Mouse (Mus musculus) liver, embryonic 16.5 days (tissue): Measurements from ENCODE around the gene Gpam. TPM values are rescaled to one million over a fixed set of nuclear protein-coding genes. Genes with fewer than 3 reads are reported as not detected.
A peak's percentile ranks its signal among the peaks of the same experiment; 100 is the strongest.

Experiments used
- ATAC-seq: fragments of 200-750 bp; cut with Nextera tagmentation; 2 replicates; pipeline ENCODE4 v1.8.0; 2017; ENCODE audit warnings: low read depth, mild to moderate bottlenecking, moderate number of reproducible peaks, moderate library complexity
- H3K27ac ChIP-seq: fragments of 300-500 bp; sonication (generic); 2 replicates; pipeline ENCODE4 v1.5.1; 2014; ENCODE audit warnings: mild to moderate bottlenecking, low read length
- H3K27me3 ChIP-seq: fragments of 300-500 bp; sonication (generic); 2 replicates; pipeline ENCODE4 v1.6.1; 2014; ENCODE audit warnings: low read depth, low read length, mixed read lengths; ENCODE audit not compliant: control insufficient read depth, insufficient read depth
- H3K36me3 ChIP-seq: fragments of 300-500 bp; sonication (generic); 2 replicates; pipeline ENCODE4 v1.6.1; 2014; ENCODE audit warnings: mild to moderate bottlenecking; ENCODE audit not compliant: control insufficient read depth, insufficient read depth
- H3K4me1 ChIP-seq: fragments of 300-500 bp; sonication (generic); 2 replicates; pipeline ENCODE4 v1.6.1; 2014; ENCODE audit warnings: low read depth, low read length, mixed read lengths; ENCODE audit not compliant: control insufficient read depth
- H3K4me2 ChIP-seq: fragments of 300-500 bp; sonication (generic); 2 replicates; pipeline ENCODE4 v1.6.1; 2014; ENCODE audit warnings: low read depth, low read length, mixed read lengths
- H3K4me3 ChIP-seq: fragments of 300-500 bp; sonication (generic); 2 replicates; pipeline ENCODE4 v1.5.1; 2014; ENCODE audit warnings: low read depth, mild to moderate bottlenecking, low read length
- H3K9ac ChIP-seq: fragments of 300-500 bp; sonication (generic); 2 replicates; pipeline ENCODE4 v1.6.1; 2014; ENCODE audit warnings: low read depth, low read length
- H3K9me3 ChIP-seq: fragments of 300-500 bp; sonication (generic); replicated peaks from 2 replicates; pipeline ENCODE4 v1.6.1; 2016; ENCODE audit warnings: low read length; ENCODE audit not compliant: control insufficient read depth
- WGBS: fragments of 180-500 bp; shearing (Covaris S2); extraction: QIAGEN DNeasy Blood & Tissue Kit; methylation state at CpG from one replicate; pipeline ENCODE4 v1.1.7; 2014; ENCODE audit not compliant: insufficient replicate concordance; 5-methylcytosine and 5-hydroxymethylcytosine counted together
- polyA plus RNA-seq: library from polyadenylated mRNA; unstranded; fragments of >200 nt; fragmentation: Nextera tagmentation; extraction: Ambion mirVana; gene quantifications from 2 replicates; pipeline ENCODE4 v1.2.1, GENCODE M21; 2015

Gene Gpam
- polyA plus RNA-seq, 1 experiment from 2014 or later: 45.2 TPM

DNA sequence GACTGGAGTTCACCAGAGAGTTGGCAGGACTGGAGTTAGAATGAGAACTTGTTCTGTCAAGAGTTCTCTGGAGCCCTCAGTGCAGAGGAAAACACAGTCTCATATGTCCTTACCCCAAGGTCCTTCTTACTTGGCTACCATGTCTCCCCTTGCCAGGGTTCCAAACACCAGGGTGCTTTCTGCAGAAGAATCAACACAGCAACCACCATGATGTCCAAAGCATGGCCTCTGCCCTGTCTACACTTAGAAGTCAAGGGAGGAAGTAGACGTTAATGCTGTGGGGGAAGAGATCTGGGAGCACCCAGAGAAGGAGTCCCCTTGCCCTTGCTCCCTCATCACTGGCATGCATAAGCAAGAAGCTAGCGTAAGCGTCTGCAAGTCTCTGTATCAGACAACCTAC lies 9.0 kb downstream of the Gpam start:
- Histone ChIP-seq H3K9me3 (no peaks in the 10 kb centered on the region), H3K4me2 (no peak overlapping the region), H3K4me3 (no peak overlapping the region), H3K36me3 (no peaks in the 10 kb centered on the region), H3K4me1 (peaks cover 2% of the 10 kb centered on the region), H3K27me3 (no peaks in the 10 kb centered on the region), H3K27ac (no peak overlapping the region), H3K9ac (no peak overlapping the region)
- no peak for ATAC-seq
- WGBS: 70% methylated on average over 3 of the region's 3 CpGs

DNA sequence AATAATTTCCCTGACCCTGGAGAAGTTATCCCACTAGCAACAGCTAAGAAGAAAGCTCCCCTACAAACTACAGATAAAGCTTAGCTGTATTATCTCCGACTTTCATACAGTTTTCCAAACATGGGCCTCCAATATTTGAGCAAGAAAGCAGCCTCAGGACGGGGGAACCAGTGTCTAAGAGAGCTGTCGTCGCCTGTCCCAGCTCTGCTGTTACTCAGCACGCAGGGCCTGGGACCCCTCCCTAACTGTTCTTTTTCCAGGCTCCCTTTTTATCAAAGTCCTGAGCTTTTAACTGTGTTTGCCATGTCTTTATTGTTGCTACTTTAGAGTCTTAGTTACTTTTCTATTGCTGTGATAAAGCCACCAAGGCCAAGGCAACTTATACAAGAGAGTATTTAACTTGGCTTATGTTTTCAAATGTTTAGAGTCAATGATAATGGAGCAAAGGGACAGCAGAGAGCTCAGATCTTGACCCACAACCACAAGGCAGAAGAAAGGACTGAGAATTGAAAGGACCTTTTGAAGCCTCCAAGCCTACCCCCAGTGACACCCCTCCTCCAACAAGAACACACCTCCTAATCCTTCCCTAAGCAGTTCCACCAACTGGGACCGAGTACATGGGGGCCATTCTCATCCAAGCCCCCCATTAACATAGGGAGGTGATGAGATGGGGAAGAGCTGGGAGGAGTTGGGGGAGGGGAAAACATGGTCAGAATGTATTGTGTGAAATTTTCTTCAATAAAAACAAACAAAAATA lies 9.8 kb downstream of the Gpam start:
- Histone ChIP-seq H3K4me2 (no peak overlapping the region), H3K9ac (no peak overlapping the region), H3K4me1 (peaks cover 2% of the 10 kb centered on the region), H3K36me3 (no peaks in the 10 kb centered on the region), H3K4me3 (no peak overlapping the region), H3K9me3 (no peaks in the 10 kb centered on the region), H3K27ac (no peak overlapping the region), H3K27me3 (no peaks in the 10 kb centered on the region)
- 43% methylated on average over 6 of the region's 6 CpGs for WGBS
- ATAC-seq: no peak

DNA sequence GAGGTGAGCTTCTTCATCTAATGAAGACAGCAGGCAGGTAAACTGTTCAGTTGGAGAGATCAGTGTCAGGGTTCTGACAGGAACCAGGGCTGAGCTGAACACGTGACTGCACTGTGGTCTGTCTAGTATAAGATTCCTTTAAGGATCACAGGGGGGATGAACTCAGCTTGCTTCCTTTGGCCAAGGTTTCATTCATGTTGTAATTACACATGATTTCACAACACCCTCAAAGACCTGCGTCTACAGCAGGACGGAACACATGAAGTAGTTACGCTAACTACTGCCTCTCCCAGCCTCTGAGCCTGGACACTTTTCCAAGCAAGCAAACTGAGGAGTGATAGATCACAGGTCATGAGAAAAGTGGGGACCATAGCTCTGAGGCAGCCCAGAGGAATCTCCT lies 11.5 kb downstream of the Gpam start:
- 66% methylated on average over 4 of the region's 4 CpGs for WGBS
- Histone ChIP-seq H3K9me3 (no peaks in the 10 kb centered on the region), H3K27me3 (no peaks in the 10 kb centered on the region), H3K4me3 (no peak overlapping the region), H3K27ac (no peak overlapping the region), H3K9ac (no peak overlapping the region), H3K4me2 (no peak overlapping the region), H3K36me3 (no peaks in the 10 kb centered on the region), H3K4me1 (peaks cover 2% of the 10 kb centered on the region)
- ATAC-seq: no peak

DNA sequence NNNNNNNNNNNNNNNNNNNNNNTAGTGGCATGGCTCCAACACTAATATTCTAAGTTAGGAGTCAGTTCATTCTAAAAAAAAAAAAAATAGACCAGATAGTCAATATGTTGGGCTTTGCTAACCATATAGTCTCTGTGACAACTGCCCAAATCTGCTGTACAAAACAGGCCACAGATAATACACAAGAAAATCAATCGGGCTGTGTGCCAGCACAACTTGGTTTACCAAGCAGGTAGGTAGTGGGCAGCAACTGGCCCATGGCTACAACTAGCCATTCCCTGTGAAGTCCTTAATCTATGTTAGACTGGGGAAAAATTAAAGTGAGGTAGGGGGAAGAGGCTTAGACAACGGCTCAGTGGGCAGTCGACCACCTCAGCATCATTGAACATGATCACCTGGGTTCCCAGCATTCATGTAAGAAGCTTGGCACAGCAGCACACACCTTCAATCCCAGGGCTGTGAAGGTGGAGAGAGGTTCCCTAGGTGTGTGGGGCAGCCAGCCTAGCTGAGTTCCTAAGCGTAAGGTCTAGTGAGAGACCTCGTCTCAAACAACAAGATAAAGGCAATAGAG lies 12.1 kb downstream of the Gpam start:
- ATAC-seq: no peak
- Histone ChIP-seq H3K4me1 (peaks cover 2% of the 10 kb centered on the region), H3K9ac (no peak overlapping the region), H3K36me3 (no peaks in the 10 kb centered on the region), H3K4me2 (no peak overlapping the region), H3K4me3 (no peak overlapping the region), H3K27me3 (no peaks in the 10 kb centered on the region), H3K9me3 (no peaks in the 10 kb centered on the region), H3K27ac (no peak overlapping the region)
- WGBS: 55% methylated on average over 5 of the region's 5 CpGs

DNA sequence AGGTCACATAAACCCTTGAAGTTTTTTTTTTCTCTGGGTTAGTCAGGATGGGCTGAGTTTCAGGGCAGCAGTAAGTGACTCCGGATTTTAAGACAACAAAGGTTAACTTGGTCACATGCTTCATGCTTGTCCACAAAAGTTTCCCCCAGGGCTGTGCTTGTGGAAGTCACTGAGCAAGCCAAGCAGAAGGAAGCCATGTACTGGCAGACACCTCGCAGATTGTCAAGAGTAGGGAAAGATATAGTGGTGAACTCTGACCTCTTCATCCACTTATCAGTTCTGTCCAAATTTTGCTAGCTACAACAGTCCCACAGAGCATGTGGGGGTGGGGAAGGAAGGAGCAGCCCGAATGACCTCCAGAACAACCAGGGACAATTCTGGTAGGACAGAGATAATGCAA lies 19.1 kb downstream of the Gpam start:
- H3K27ac ChIP-seq: no peak overlapping the region
- H3K4me2 ChIP-seq: no peak overlapping the region
- H3K36me3 ChIP-seq: no peaks in the 10 kb centered on the region
- no peak overlapping the region for H3K4me3 ChIP-seq
- H3K27me3 ChIP-seq: no peaks in the 10 kb centered on the region
- 0 out of 2 replicates have a peak, but pooled peaks have one; percentile 15 for ATAC-seq
- H3K9ac ChIP-seq: no peak overlapping the region
- H3K9me3 ChIP-seq: no peaks in the 10 kb centered on the region
- H3K4me1 ChIP-seq: no peaks in the 10 kb centered on the region; the same call in none of the 2 replicates
- 22% methylated on average over 3 of the region's 3 CpGs for WGBS

DNA sequence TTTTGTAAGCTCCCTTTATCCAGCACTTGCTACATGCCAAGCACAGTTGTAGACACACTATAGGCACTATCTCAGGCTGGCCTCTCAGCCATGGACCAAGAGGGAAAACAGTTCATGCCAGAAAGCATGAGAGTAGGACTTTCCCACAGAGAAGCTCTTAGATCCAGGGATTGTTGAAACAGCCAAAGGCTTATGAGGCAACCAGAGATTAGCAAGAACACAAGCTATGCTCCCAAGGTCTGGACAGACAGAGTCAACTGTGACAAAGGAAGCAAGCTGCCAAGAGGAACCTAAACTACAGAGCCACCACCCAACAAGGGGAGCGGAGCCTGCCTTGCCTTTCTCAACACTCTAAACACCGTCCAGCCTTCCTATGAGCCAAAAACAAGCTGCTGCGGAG lies 21.1 kb downstream of the Gpam start:
- H3K27me3 ChIP-seq: no peaks in the 10 kb centered on the region
- 61% methylated on average over 3 of the region's 3 CpGs for WGBS
- H3K27ac ChIP-seq: no peak overlapping the region
- no peaks in the 10 kb centered on the region for H3K9me3 ChIP-seq
- no peak overlapping the region for H3K9ac ChIP-seq
- no peak overlapping the region for H3K4me3 ChIP-seq
- no peak overlapping the region for H3K4me2 ChIP-seq
- ATAC-seq: no peak
- no peaks in the 10 kb centered on the region for H3K36me3 ChIP-seq
- H3K4me1 ChIP-seq: no peaks in the 10 kb centered on the region; the same call in none of the 2 replicates

DNA sequence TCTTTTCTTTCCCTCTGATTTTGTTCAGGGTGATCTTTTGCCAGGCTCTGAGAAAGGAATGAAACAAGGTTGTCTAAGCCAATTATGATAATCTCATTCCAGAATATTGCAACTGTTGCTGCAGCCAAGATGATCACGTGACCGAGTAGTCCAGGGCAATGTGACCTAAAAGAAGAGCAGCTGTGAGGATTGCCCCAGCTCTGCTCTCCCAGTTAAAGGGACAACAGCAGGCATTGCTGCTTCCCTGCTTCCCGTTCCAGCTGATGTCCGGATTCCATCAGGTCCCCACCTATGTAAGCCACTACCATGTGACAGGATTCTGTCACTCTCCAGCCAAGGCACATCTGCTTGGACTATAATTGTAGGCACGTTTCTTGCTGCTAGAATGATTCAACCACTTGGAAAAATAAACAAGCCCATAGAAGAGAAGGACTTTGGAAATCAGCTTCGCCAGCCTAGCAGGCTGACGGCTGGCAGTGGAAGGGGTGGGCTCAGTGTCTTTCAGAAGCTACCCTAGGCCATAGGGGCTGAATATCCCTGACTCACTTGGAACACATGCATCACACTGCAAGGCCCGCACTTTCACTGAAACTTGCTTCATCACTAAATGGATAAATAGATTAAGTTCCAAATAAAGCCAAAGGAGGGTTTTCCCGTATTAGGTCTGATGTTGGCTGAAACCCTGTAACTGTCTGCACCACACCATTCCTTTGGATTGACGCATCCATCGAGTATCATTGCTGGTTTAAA lies 23.8 kb downstream of the Gpam start:
- Histone ChIP-seq H3K4me1 (peaks cover 16% of the 10 kb centered on the region), H3K9me3 (no peaks in the 10 kb centered on the region), H3K9ac (no peak overlapping the region), H3K4me3 (no peak overlapping the region), H3K4me2 (no peak overlapping the region), H3K36me3 (no peaks in the 10 kb centered on the region), H3K27me3 (no peaks in the 10 kb centered on the region), H3K27ac (no peak overlapping the region)
- ATAC-seq: no peak
- 50% methylated on average over 11 of the region's 11 CpGs for WGBS

DNA sequence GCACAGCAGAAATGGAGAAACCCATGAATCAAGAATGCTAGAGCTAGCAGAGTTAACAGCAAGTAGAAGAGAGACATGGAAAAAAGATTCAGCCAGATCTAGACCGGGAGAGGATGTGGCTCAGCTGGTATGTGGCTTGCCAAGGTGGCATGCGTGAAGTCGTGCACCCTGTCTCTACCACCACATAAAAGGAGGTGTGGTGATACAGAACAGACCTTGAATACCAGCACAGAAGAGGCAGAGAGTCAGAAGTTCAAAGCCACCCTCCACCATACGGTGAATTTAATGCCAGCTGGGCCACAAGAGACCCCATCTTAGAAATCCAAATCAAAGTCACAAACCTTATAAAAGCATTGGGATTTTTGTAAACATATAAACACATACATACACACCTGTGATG lies 25.4 kb downstream of the Gpam start:
- Histone ChIP-seq H3K4me1 (peaks cover 25% of the 10 kb centered on the region), H3K9ac (no peak overlapping the region), H3K36me3 (no peaks in the 10 kb centered on the region), H3K4me3 (no peak overlapping the region), H3K27ac (no peak overlapping the region), H3K27me3 (no peaks in the 10 kb centered on the region), H3K9me3 (no peaks in the 10 kb centered on the region), H3K4me2 (no peak overlapping the region)
- WGBS: 57% methylated on average over 4 of the region's 4 CpGs
- ATAC-seq: no peak
